In genomic region chr15:27659592-27660244, GRCm38 (mm10) we compare ENCODE assay signal across 8 mouse cellular contexts. TPM values are rescaled to one million over a fixed set of nuclear protein-coding genes. Genes with fewer than 3 reads are reported as not detected.
DNase-seq lines count a peak whose midpoint lies in the region; ATAC-seq lines count a peak whose summit lies in the region.

No protein-coding gene starts in this region.

- WGBS in heart, embryonic 16.5 days, result 29% methylated on average over 17 of the region's 17 CpGs
- WGBS in liver, embryonic 12.5 days (ENCODE audit: insufficient replicate concordance), result 32% methylated on average over 17 of the region's 17 CpGs
- WGBS in neural tube, embryonic 12.5 days, result 47% methylated on average over 17 of the region's 17 CpGs

- H3K9ac ChIP-seq in heart, embryonic 16.5 days (ENCODE audit: low read length), result no peak overlapping the region
- no peak overlapping the region for H3K9ac ChIP-seq in liver, embryonic 12.5 days
- no peak overlapping the region for H3K9ac ChIP-seq in neural tube, embryonic 12.5 days

- H3K4me1 ChIP-seq in heart, embryonic 16.5 days (ENCODE audit: control insufficient read depth, insufficient read depth, low read length), result no peaks in the 10 kb centered on the region
- 0 out of 2 replicates have a peak, but pooled peaks cover 8% of the 10 kb centered on the region for H3K4me1 ChIP-seq in liver, embryonic 12.5 days
- H3K4me1 ChIP-seq in neural tube, embryonic 12.5 days, result no peaks in the 10 kb centered on the region

- H3K4me3 ChIP-seq in heart, embryonic 16.5 days (ENCODE audit: low read length), result no peak overlapping the region
- no peak overlapping the region for H3K4me3 ChIP-seq in liver, embryonic 12.5 days
- H3K4me3 ChIP-seq in neural tube, embryonic 12.5 days, result no peak overlapping the region

- H3K9me3 ChIP-seq in heart, embryonic 16.5 days (replicated peaks; ENCODE audit: control insufficient read depth, low read length), result peaks cover 4% of the 10 kb centered on the region
- no peaks in the 10 kb centered on the region; the same call in 1 of the 2 replicates for H3K9me3 ChIP-seq in liver, embryonic 12.5 days (replicated peaks)
- H3K9me3 ChIP-seq in neural tube, embryonic 12.5 days, result no peaks in the 10 kb centered on the region

- peak; percentile 80 for ATAC-seq in erythroblast, adult 5-6 weeks (replicated peaks; ENCODE audit: low FRiP score, poor library complexity, severe bottlenecking)
- no peak; the same call in 1 of the 2 replicates for ATAC-seq in heart, embryonic 16.5 days (replicated peaks; ENCODE audit: extremely low read depth, insufficient read depth, low FRiP score)
- ATAC-seq in liver, embryonic 12.5 days, result no peak
- peak; percentile 41; the same call in 1 of the 2 replicates for ATAC-seq in neural tube, embryonic 12.5 days (ENCODE audit: low FRiP score, low read depth)

- H3K27ac ChIP-seq in heart, embryonic 16.5 days (ENCODE audit: low read length), result no peak overlapping the region
- no peak overlapping the region for H3K27ac ChIP-seq in liver, embryonic 12.5 days
- H3K27ac ChIP-seq in neural tube, embryonic 12.5 days, result no peak overlapping the region

- peak; percentile 90 to 93 for DNase-seq in CD8-positive naive resting alpha-beta T cell, adult 2 months (ENCODE audit: low read depth in 2 of 2, low spot score in 2 of 2)
- peak; percentile 94 for DNase-seq in brain, adult 2 months (ENCODE audit: low read depth, low spot score)
- peak; percentile 87 for DNase-seq in kidney, postnatal 14 days
- peak; percentile 72 for DNase-seq in telencephalon, adult 2 months (ENCODE audit: low read depth, low spot score)

- H3K27me3 ChIP-seq in heart, embryonic 16.5 days (ENCODE audit: control insufficient read depth, insufficient read depth, low read length), result no peaks in the 10 kb centered on the region
- H3K27me3 ChIP-seq in liver, embryonic 12.5 days (replicated peaks), result no peaks in the 10 kb centered on the region
- H3K27me3 ChIP-seq in neural tube, embryonic 12.5 days (replicated peaks), result no peaks in the 10 kb centered on the region

- H3K36me3 ChIP-seq in heart, embryonic 16.5 days (ENCODE audit: control insufficient read depth, insufficient read depth), result no peaks in the 10 kb centered on the region
- H3K36me3 ChIP-seq in liver, embryonic 12.5 days, result 0 out of 2 replicates have a peak, but pooled peaks cover 6% of the 10 kb centered on the region
- no peaks in the 10 kb centered on the region for H3K36me3 ChIP-seq in neural tube, embryonic 12.5 days

- peak overlapping the region; percentile 42 for H3K4me2 ChIP-seq in heart, embryonic 16.5 days (ENCODE audit: low read depth, low read length)
- peak overlapping the region; percentile 12; the same call in 1 of the 2 replicates for H3K4me2 ChIP-seq in liver, embryonic 12.5 days
- H3K4me2 ChIP-seq in neural tube, embryonic 12.5 days (replicated peaks), result no peak overlapping the region

RNA-seq across cellular contexts. Expression of gene Otulinl, which starts 21.7 kb away (rescaled TPM):
- total RNA-seq in erythroblast, adult 5-6 weeks (2015; ENCODE audit: low replicate concordance), result 9.2 and 13.4 TPM in 2 replicates
- total RNA-seq in erythroblast, adult 5-6 weeks (2017; ENCODE audit: low replicate concordance), result 3.7 and 7.5 TPM in 2 replicates
- polyA plus RNA-seq in heart, embryonic 16.5 days (2015; fragmentation: Nextera tagmentation; extraction: Ambion mirVana), result 7.3 and 7.6 TPM in 2 replicates
- polyA plus RNA-seq in liver, embryonic 12.5 days (2016; fragmentation: Nextera tagmentation; extraction: Ambion mirVana), result 7.6 and 8.7 TPM in 2 replicates
- polyA plus RNA-seq in neural tube, embryonic 12.5 days (2016; fragmentation: Nextera tagmentation; extraction: Ambion mirVana), result 8.4 and 8.6 TPM in 2 replicates

RNA-seq across cellular contexts. Expression of gene Otulin, which starts 29.2 kb away (rescaled TPM):
- 18.4 and 52.8 TPM in 2 replicates for total RNA-seq in erythroblast, adult 5-6 weeks (2015; ENCODE audit: low replicate concordance)
- 11.2 and 11.8 TPM in 2 replicates for total RNA-seq in erythroblast, adult 5-6 weeks (2017; ENCODE audit: low replicate concordance)
- polyA plus RNA-seq in heart, embryonic 16.5 days (2015; fragmentation: Nextera tagmentation; extraction: Ambion mirVana), result 25.1 and 26.0 TPM in 2 replicates
- 33.1 and 35.0 TPM in 2 replicates for polyA plus RNA-seq in liver, embryonic 12.5 days (2016; fragmentation: Nextera tagmentation; extraction: Ambion mirVana)
- 30.4 and 32.8 TPM in 2 replicates for polyA plus RNA-seq in neural tube, embryonic 12.5 days (2016; fragmentation: Nextera tagmentation; extraction: Ambion mirVana)

Comparison
In these comparisons a context has a peak if more than half of its experiments do, and no peak if none do; other contexts are left out.
1. ATAC-seq: peak in erythroblast, adult 5-6 weeks (single experiment) and neural tube, embryonic 12.5 days (single experiment); none in heart, embryonic 16.5 days (single experiment) and liver, embryonic 12.5 days (single experiment).
2. Peak in every context shown above with its lines, with median percentiles within 50 percentile points of each other: DNase-seq.